Mouse (Mus musculus) neural tube, embryonic 14.5 days (tissue): ENCODE measurements around the gene Meox1. TPM values are rescaled to one million over a fixed set of nuclear protein-coding genes. Genes with fewer than 3 reads are reported as not detected.

Source experiments
- ATAC-seq: fragments of 200-750 bp; cut with Nextera tagmentation; 2 replicates; pipeline ENCODE4 v1.8.0; 2017; ENCODE audit warnings: low read depth, mild to moderate bottlenecking, moderate TSS enrichment, moderate library complexity
- H3K27ac ChIP-seq: fragments of 300-500 bp; sonication (generic); 2 replicates; pipeline ENCODE4 v1.5.1; 2014; ENCODE audit warnings: low read depth, mild to moderate bottlenecking, control low read depth, low read length, moderate library complexity, mixed read lengths
- H3K27me3 ChIP-seq: fragments of 300-500 bp; sonication (generic); 2 replicates; pipeline ENCODE4 v1.6.1; 2014; ENCODE audit warnings: low read length; ENCODE audit not compliant: control insufficient read depth, insufficient read depth
- H3K36me3 ChIP-seq: fragments of 300-500 bp; sonication (generic); 2 replicates; pipeline ENCODE4 v1.6.1; 2014; ENCODE audit warnings: low read length, mixed read lengths; ENCODE audit not compliant: control insufficient read depth, insufficient read depth
- H3K4me1 ChIP-seq: fragments of 300-500 bp; sonication (generic); 2 replicates; pipeline ENCODE4 v1.6.1; 2014; ENCODE audit warnings: low read length; ENCODE audit not compliant: control insufficient read depth, insufficient read depth
- H3K4me2 ChIP-seq: fragments of 300-500 bp; sonication (generic); 2 replicates; pipeline ENCODE4 v1.6.1; 2014; ENCODE audit warnings: mild to moderate bottlenecking, low read depth, low read length, control low read depth
- H3K4me3 ChIP-seq: fragments of 300-500 bp; sonication (generic); 2 replicates; pipeline ENCODE4 v1.5.1; 2014; ENCODE audit warnings: low read depth, low read length, control low read depth, mixed read lengths
- H3K9ac ChIP-seq: fragments of 300-500 bp; sonication (generic); replicated peaks from 2 replicates; pipeline ENCODE4 v1.6.1; 2014; ENCODE audit warnings: low read depth, mild to moderate bottlenecking, control low read depth, low read length, mixed read lengths
- H3K9me3 ChIP-seq: fragments of 300-500 bp; sonication (generic); 2 replicates; pipeline ENCODE4 v1.6.1; 2016; ENCODE audit warnings: low read length; ENCODE audit not compliant: control insufficient read depth
- WGBS: fragments of 180-500 bp; shearing (Covaris S2); extraction: QIAGEN DNeasy Blood & Tissue Kit; methylation state at CpG from one replicate; pipeline ENCODE4 v1.1.7; 2014; 5-methylcytosine and 5-hydroxymethylcytosine counted together
- polyA plus RNA-seq: library from polyadenylated mRNA; unstranded; fragments of >200 nt; fragmentation: Nextera tagmentation; extraction: Ambion mirVana; gene quantifications from 2 replicates; pipeline ENCODE4 v1.2.1, GENCODE M21; 2014

The Meox1 gene
- polyA plus RNA-seq, 1 experiment from 2014 or later = 0.37 TPM

- no peak for ATAC-seq
- WGBS = 90% methylated on average over 4 of the region's 4 CpGs
- H3K4me3 ChIP-seq = no peak overlapping the region
- no peaks in the 10 kb centered on the region for H3K36me3 ChIP-seq
- no peak overlapping the region for H3K27ac ChIP-seq
- no peak overlapping the region for H3K9ac ChIP-seq
- H3K9me3 ChIP-seq = no peaks in the 10 kb centered on the region
- no peak overlapping the region for H3K4me2 ChIP-seq
- H3K27me3 ChIP-seq = no peaks in the 10 kb centered on the region
- no peaks in the 10 kb centered on the region for H3K4me1 ChIP-seq
Measured at GRCm38 (mm10) chr11:101828718-101829117, 65.5 kb downstream of the Meox1 start.

Other genes starting within 250 kb of the Meox1 start
- 6.0 and 7.5 TPM in 2 replicates for gene Arl4d, start 228.8 kb downstream of the Meox1 start, polyA plus RNA-seq
- gene Dhx8, start 161.5 kb downstream of the Meox1 start, polyA plus RNA-seq = 33.5 and 36.6 TPM in 2 replicates
- gene Etv4, start 109.0 kb downstream of the Meox1 start, polyA plus RNA-seq = 14.0 and 14.7 TPM in 2 replicates
- gene Sost, start 72.6 kb upstream of the Meox1 start, polyA plus RNA-seq = not detected in 2 replicates
- gene Cfap97d1, start 89.9 kb upstream of the Meox1 start, polyA plus RNA-seq = not detected in 2 replicates
- gene Dusp3, start 92.6 kb upstream of the Meox1 start, polyA plus RNA-seq = 24.4 and 25.0 TPM in 2 replicates
- 57.0 and 57.3 TPM in 2 replicates for gene Mpp3, start 134.1 kb upstream of the Meox1 start, polyA plus RNA-seq
- 0.31 and 0.44 TPM in 2 replicates for gene Cd300lg, start 147.1 kb upstream of the Meox1 start, polyA plus RNA-seq
- gene Mpp2, start 194.1 kb upstream of the Meox1 start, polyA plus RNA-seq = 25.4 and 25.7 TPM in 2 replicates
- not detected in 2 replicates for gene Ppy, start 206.9 kb upstream of the Meox1 start, polyA plus RNA-seq
- gene Pyy, start 213.5 kb upstream of the Meox1 start, polyA plus RNA-seq = not detected in 2 replicates